Mouse (Mus musculus) testis, adult 2 months (tissue): ENCODE measurements around the gene Pde4d. TPM values are rescaled to one million over a fixed set of nuclear protein-coding genes. Genes with fewer than 3 reads are reported as not detected.

Source experiments
- H3K27ac ChIP-seq: fragments of 200-500 bp; 2 replicates; pipeline ENCODE4 v1.5.1; 2012; ENCODE audit warnings: low read depth, low read length; ENCODE audit not compliant: control insufficient read depth, insufficient read depth
- H3K27me3 ChIP-seq: fragments of 200-500 bp; 2 replicates; pipeline ENCODE4 v1.6.1; 2012; ENCODE audit warnings: mild to moderate bottlenecking, low read length, moderate library complexity; ENCODE audit not compliant: control insufficient read depth, insufficient read depth
- H3K36me3 ChIP-seq: fragments of 200-500 bp; 2 replicates; pipeline ENCODE4 v1.6.1; 2012; ENCODE audit warnings: mild to moderate bottlenecking, low read length; ENCODE audit not compliant: control insufficient read depth, insufficient read depth
- H3K4me1 ChIP-seq: fragments of 200-500 bp; 2 replicates; pipeline ENCODE4 v1.6.1; 2012; ENCODE audit warnings: low read length; ENCODE audit not compliant: control insufficient read depth, insufficient read depth
- H3K4me3 ChIP-seq: fragments of 200-500 bp; 2 replicates; pipeline ENCODE4 v1.5.1; 2012; ENCODE audit warnings: low read depth, mild to moderate bottlenecking, low read length, moderate library complexity, mixed read lengths; ENCODE audit not compliant: control insufficient read depth
- CTCF ChIP-seq: fragments of 200-500 bp; IDR thresholded peaks from 2 replicates; pipeline ENCODE4 v1.5.1; 2012; ENCODE audit warnings: low read depth, mild to moderate bottlenecking, inconsistent platforms, low read length, moderate library complexity; ENCODE audit not compliant: control insufficient read depth, insufficient read depth, insufficient replicate concordance
- POLR2A ChIP-seq: fragments of 200-500 bp; IDR thresholded peaks from 2 replicates; pipeline ENCODE4 v1.6.1; 2012; ENCODE audit warnings: low read depth, mild to moderate bottlenecking, inconsistent platforms, low read length, moderate library complexity; ENCODE audit not compliant: control insufficient read depth
- polyA plus RNA-seq: library from polyadenylated mRNA; depleted of rRNA; stranded (reverse); fragments of >200 nt; gene quantifications from 2 replicates; pipeline ENCODE4 v1.2.3, GENCODE M21; 2012

The Pde4d gene
- polyA plus RNA-seq, 1 experiment = 2.1 TPM

DNA sequence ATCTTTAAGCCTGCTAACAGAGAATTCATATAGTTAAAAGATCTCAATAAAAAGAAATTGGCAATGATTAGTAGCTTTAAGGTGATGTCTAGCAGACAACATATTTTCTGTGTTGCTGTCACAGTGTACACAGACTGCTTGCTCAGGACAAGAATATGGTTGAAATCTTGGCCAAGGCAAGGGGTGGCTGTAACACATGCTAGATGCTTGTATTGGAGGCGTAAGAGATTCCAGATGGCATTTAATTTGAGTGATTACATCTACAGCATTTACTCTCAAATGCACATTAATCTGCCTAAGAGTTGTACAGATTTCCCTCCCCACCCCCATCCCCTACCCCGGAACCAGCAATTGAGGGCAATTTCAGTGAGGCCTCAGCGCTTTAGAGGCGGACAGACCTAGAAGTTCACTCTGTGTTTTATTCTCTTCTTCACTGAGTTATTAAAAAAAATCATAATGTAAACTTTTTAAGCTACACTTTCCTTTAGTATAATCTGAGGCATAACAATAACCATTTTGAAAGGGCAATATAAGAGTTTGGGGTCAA is 1456.7 kb downstream of the Pde4d start:
- Histone ChIP-seq H3K27ac (no peak overlapping the region), H3K4me3 (no peak overlapping the region), H3K36me3 (no peaks in the 10 kb centered on the region), H3K27me3 (no peaks in the 10 kb centered on the region), H3K4me1 (peaks cover 4% of the 10 kb centered on the region)
- TF ChIP-seq CTCF (no peak), POLR2A (no peak)

DNA sequence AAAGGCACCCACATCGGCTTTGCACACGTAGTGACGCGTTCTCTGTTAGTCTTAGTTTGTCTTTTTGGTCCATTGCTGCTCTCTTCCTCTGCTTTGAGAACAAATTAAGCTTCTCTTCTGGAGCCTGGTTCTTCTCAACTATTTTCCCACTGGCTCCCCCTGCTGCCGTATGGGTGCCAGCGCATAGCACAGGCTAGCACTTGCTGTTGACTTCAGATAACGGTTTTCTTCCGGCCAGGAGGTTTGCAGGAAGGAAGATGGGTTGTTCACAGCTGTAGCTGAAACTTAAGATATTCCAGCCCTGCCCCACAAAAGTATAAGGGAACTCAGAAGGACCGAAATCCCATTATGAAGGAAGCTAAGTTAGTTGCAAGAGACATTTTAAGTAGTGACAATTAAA is 1457.9 kb downstream of the Pde4d start:
- Histone ChIP-seq H3K27ac (no peak overlapping the region), H3K4me3 (no peak overlapping the region), H3K4me1 (peaks cover 5% of the 10 kb centered on the region), H3K27me3 (no peaks in the 10 kb centered on the region), H3K36me3 (no peaks in the 10 kb centered on the region)
- TF ChIP-seq CTCF (peak; percentile 58; the same call in 1 of the 2 replicates), POLR2A (no peak)

DNA sequence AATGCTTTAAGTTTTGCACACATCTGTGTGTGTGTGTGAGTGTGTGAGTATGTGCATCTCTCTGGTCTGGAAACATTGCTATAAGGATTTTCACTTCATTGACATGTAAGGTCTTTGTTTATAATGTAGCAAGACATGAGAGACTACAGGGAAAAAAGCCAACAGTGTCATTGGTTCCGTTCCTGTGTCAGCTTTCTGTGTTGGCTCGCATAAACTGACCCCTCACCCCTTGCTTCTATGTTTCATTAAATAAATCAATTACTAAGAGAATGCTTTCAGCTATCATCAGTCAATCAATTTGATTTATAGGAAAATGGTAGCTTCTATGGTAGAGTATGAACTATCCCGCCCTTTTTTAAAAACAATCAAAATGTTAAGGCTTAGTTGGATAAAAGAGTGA is 1458.6 kb downstream of the Pde4d start:
- Histone ChIP-seq H3K4me1 (peaks cover 7% of the 10 kb centered on the region), H3K36me3 (no peaks in the 10 kb centered on the region), H3K27ac (no peak overlapping the region), H3K4me3 (no peak overlapping the region), H3K27me3 (no peaks in the 10 kb centered on the region)
- TF ChIP-seq POLR2A (no peak), CTCF (no peak)

DNA sequence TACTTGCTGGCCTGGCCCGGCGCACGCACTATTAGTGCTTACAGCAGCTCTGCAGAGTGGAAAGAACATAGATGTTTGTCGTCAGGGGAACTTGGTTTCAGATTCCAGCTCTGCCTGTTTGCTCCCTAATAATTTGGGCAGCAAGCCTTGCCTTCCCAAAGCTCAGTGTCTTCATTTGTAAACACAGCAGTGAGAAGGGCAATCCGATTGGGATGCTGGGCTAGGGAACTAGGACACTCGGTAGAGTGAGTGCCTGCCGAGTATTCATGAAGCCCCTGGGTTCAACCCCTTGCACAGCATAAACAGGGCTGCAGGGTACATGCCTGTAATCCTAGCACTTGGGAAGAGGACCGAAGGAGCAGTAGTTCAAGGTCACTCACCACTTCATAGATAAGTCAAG is 1459.4 kb downstream of the Pde4d start:
- no peak for TF ChIP-seq CTCF
- TF ChIP-seq POLR2A = no peak

DNA sequence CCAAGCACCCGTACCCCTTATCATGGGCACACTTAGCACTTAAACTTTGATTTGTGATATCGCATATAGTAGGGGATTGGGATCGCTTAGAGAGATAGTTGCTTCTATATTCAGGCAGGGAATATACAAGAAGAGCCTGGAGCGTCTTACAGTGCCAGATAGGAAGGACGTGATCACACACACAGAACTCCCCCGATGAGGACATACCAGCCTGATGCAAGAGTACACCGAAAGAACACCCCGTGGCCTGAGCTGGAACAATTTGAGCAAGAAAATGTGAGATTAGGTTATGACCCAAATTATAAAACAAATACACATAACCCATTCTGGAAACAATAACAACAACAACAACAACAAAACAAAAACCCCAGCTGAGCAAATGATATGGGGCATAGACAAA is 1461.2 kb downstream of the Pde4d start:
- TF ChIP-seq CTCF (no peak), POLR2A (no peak)
- no peak overlapping the region for H3K4me3 ChIP-seq
- H3K27ac ChIP-seq = no peak overlapping the region
- no peaks in the 10 kb centered on the region for H3K27me3 ChIP-seq
- peaks cover 5% of the 10 kb centered on the region for H3K4me1 ChIP-seq
- no peaks in the 10 kb centered on the region for H3K36me3 ChIP-seq

More for the DNA sequence above, 1459.4 kb downstream of the Pde4d start:
- no peak overlapping the region for H3K4me3 ChIP-seq
- H3K27me3 ChIP-seq = no peaks in the 10 kb centered on the region
- no peak overlapping the region; the same call in 1 of the 2 replicates for H3K27ac ChIP-seq
- H3K36me3 ChIP-seq = no peaks in the 10 kb centered on the region
- H3K4me1 ChIP-seq = peaks cover 3% of the 10 kb centered on the region; the same call in 1 of the 2 replicates

DNA sequence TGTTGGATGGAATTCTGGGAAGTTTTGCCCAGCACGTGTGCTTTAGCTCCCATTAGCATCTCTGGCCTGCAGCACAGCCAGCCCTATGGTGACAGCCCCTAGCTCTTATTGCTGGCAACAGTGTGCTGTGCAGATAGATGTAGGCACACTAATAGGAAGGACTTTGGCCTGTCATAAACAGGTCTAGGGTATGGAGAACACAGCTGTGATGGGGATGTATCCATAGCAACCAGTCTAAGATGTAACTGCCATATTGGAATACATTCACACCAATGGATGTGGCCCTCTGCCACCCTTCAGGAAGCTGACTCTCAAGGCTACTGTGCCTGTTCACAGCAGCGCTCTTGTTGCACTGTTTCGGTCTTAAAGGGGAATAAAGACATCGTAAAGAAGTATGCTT is 1462.9 kb downstream of the Pde4d start:
- no peak overlapping the region for H3K4me3 ChIP-seq
- H3K27ac ChIP-seq = no peak overlapping the region
- H3K4me1 ChIP-seq = peaks cover 5% of the 10 kb centered on the region
- H3K36me3 ChIP-seq = no peaks in the 10 kb centered on the region
- H3K27me3 ChIP-seq = no peaks in the 10 kb centered on the region
- no peak for TF ChIP-seq CTCF
- no peak for TF ChIP-seq POLR2A

DNA sequence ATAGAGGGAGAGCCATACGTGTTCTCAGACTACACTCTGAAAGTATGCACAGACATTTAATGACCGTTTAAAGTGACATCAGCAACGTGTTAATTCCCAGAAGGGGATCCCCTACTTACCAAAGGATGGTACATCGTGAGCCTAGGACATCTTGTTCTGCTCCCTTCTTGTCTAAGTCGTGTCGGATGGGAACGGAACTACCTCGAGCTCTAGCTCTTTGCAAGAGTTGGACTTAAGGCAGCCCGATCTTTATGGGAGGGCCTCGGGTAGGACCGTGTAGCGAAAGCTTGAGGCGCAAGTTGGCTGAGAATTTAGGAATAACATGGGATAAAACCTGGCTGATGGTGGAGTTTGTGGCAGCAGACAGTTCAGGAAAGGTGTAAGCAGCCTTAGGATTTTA is 1464.5 kb downstream of the Pde4d start:
- TF ChIP-seq CTCF (no peak), POLR2A (no peak)
- H3K4me1 ChIP-seq = peaks cover 5% of the 10 kb centered on the region
- H3K36me3 ChIP-seq = no peaks in the 10 kb centered on the region
- H3K27ac ChIP-seq = no peak overlapping the region
- no peaks in the 10 kb centered on the region for H3K27me3 ChIP-seq
- H3K4me3 ChIP-seq = no peak overlapping the region

DNA sequence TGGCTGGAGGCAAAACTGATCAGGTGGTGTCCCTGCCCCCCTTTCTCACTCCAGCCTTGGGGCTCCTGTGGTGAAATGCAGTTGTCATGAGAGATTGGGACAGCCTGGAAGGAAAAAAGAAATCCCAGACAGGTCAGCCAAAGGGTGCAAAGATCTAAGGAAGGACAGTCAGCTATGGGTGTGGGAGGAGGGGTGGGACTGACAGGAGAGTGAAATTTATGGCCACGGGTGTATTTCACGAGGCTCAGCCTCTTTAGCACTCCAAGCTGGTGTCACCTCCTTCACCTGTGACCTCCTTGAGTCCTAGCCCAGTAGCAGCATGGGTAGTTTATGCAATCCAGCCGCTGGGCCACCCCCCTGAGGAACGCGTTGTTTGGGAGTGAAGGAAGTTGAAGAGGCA is 1465.1 kb downstream of the Pde4d start:
- Histone ChIP-seq H3K4me3 (no peak overlapping the region), H3K27me3 (no peaks in the 10 kb centered on the region), H3K36me3 (no peaks in the 10 kb centered on the region), H3K27ac (no peak overlapping the region), H3K4me1 (peaks cover 5% of the 10 kb centered on the region)
- TF ChIP-seq POLR2A (no peak), CTCF (no peak)
